ENCODE assay signal across 8 mouse cellular contexts in genomic region chr6:125512950-125513596, GRCm38 (mm10). TPM values are rescaled to one million over a fixed set of nuclear protein-coding genes. Genes with fewer than 3 reads are reported as not detected.
DNase-seq lines count a peak whose midpoint lies in the region; ATAC-seq and TF ChIP-seq lines count a peak whose summit lies in the region.

No protein-coding gene starts in this region.

- no peak overlapping the region for H3K9ac ChIP-seq in intestine, postnatal 0 days (ENCODE audit: low read depth, low read length)
- H3K9ac ChIP-seq in liver, embryonic 16.5 days (ENCODE audit: low read depth, low read length), result no peak overlapping the region
- H3K9ac ChIP-seq in midbrain, postnatal 0 days (replicated peaks; ENCODE audit: low read length, poor library complexity, severe bottlenecking), result no peak overlapping the region

- H3K4me2 ChIP-seq in intestine, postnatal 0 days (replicated peaks; ENCODE audit: low read depth), result no peak overlapping the region
- no peak overlapping the region for H3K4me2 ChIP-seq in liver, embryonic 16.5 days (ENCODE audit: low read depth, low read length)
- no peak overlapping the region for H3K4me2 ChIP-seq in midbrain, postnatal 0 days (ENCODE audit: low read depth, low read length, poor library complexity, severe bottlenecking)

- peak; percentile 66 for DNase-seq in Muller cell, postnatal 12 days (ENCODE audit: inconsistent ontology term)
- peak; percentile 34 for DNase-seq in brain, embryonic 14.5 days (ENCODE audit: low read depth)
- no peak for DNase-seq in midbrain, postnatal 0 days (ENCODE audit: low spot score)
- no peak for DNase-seq in urinary bladder, adult 2 months (ENCODE audit: low spot score)
- no peak for DNase-seq in right cerebral cortex, postnatal 25 days
- no peak for DNase-seq in B cell, adult 2 months

- no peak for TF ChIP-seq POLR2A in brain, embryonic 14.5 days (IDR thresholded peaks at IDR 0.05; ENCODE audit: borderline replicate concordance, extremely low read depth, insufficient read depth, insufficient read length, poor library complexity, severe bottlenecking)

- 19% methylated on average over 6 of the region's 6 CpGs for WGBS in intestine, postnatal 0 days
- 13% methylated on average over 6 of the region's 6 CpGs for WGBS in liver, embryonic 16.5 days (ENCODE audit: insufficient replicate concordance)
- 69% methylated on average over 6 of the region's 6 CpGs for WGBS in midbrain, postnatal 0 days

- ATAC-seq in intestine, postnatal 0 days, result peak; percentile 19
- ATAC-seq in liver, embryonic 16.5 days (ENCODE audit: low read depth), result peak; percentile 35; the same call in 1 of the 2 replicates
- no peak for ATAC-seq in midbrain, postnatal 0 days (ENCODE audit: low FRiP score)

- no peak overlapping the region for H3K4me3 ChIP-seq in intestine, postnatal 0 days (ENCODE audit: low read depth, low read length)
- H3K4me3 ChIP-seq in liver, embryonic 16.5 days (ENCODE audit: low read depth, low read length), result no peak overlapping the region
- no peak overlapping the region for H3K4me3 ChIP-seq in midbrain, postnatal 0 days (ENCODE audit: low read depth, low read length)

- no peaks in the 10 kb centered on the region for H3K9me3 ChIP-seq in intestine, postnatal 0 days (ENCODE audit: control insufficient read depth)
- no peaks in the 10 kb centered on the region for H3K9me3 ChIP-seq in liver, embryonic 16.5 days (replicated peaks; ENCODE audit: control insufficient read depth, low read length)
- H3K9me3 ChIP-seq in midbrain, postnatal 0 days (ENCODE audit: low read length), result no peaks in the 10 kb centered on the region

- no peak for TF ChIP-seq CTCF in brain, embryonic 14.5 days (IDR thresholded peaks at IDR 0.05; ENCODE audit: borderline replicate concordance, extremely low read depth, insufficient read depth, insufficient read length)
- no peak for TF ChIP-seq CTCF in intestine, postnatal 0 days (IDR thresholded peaks at IDR 0.05; ENCODE audit: low read depth)
- no peak for TF ChIP-seq CTCF in midbrain, postnatal 0 days (IDR thresholded peaks at IDR 0.05)

- no peaks in the 10 kb centered on the region for H3K27me3 ChIP-seq in intestine, postnatal 0 days (replicated peaks; ENCODE audit: control insufficient read depth, insufficient read depth, low read length)
- no peaks in the 10 kb centered on the region for H3K27me3 ChIP-seq in liver, embryonic 16.5 days (ENCODE audit: control insufficient read depth, insufficient read depth, low read depth, low read length)
- no peaks in the 10 kb centered on the region for H3K27me3 ChIP-seq in midbrain, postnatal 0 days (ENCODE audit: insufficient read depth, low read length)

- peaks cover 14% of the 10 kb centered on the region for H3K4me1 ChIP-seq in intestine, postnatal 0 days (replicated peaks; ENCODE audit: control insufficient read depth, insufficient read depth, low read length)
- H3K4me1 ChIP-seq in liver, embryonic 16.5 days (ENCODE audit: control insufficient read depth, low read depth, low read length), result peaks cover 25% of the 10 kb centered on the region
- no peaks in the 10 kb centered on the region for H3K4me1 ChIP-seq in midbrain, postnatal 0 days (ENCODE audit: insufficient read depth, low read length)

- no peak overlapping the region; the same call in 1 of the 2 replicates for H3K27ac ChIP-seq in intestine, postnatal 0 days (ENCODE audit: low read depth, low read length)
- H3K27ac ChIP-seq in liver, embryonic 16.5 days (ENCODE audit: low read length), result peak overlapping the region; percentile 34; the same call in 1 of the 2 replicates
- H3K27ac ChIP-seq in midbrain, postnatal 0 days (ENCODE audit: low read depth, low read length), result no peak overlapping the region

- H3K36me3 ChIP-seq in intestine, postnatal 0 days (ENCODE audit: control insufficient read depth, insufficient read depth), result no peaks in the 10 kb centered on the region
- H3K36me3 ChIP-seq in liver, embryonic 16.5 days (ENCODE audit: control insufficient read depth, insufficient read depth), result no peaks in the 10 kb centered on the region
- H3K36me3 ChIP-seq in midbrain, postnatal 0 days (ENCODE audit: insufficient read depth, low read length), result no peaks in the 10 kb centered on the region

RNA-seq across cellular contexts. Expression of gene Cd9, which starts 18.5 kb away (rescaled TPM):
- 47.3 and 57.2 TPM in 2 replicates for polyA plus RNA-seq in brain, embryonic 14.5 days (2012; rRNA removed)
- 96.1 and 99.5 TPM in 2 replicates for polyA plus RNA-seq in intestine, postnatal 0 days (2015; fragmentation: Nextera tagmentation; extraction: Ambion mirVana)
- polyA plus RNA-seq in liver, embryonic 16.5 days (2015; fragmentation: Nextera tagmentation; extraction: Ambion mirVana), result 165 and 168 TPM in 2 replicates
- 40.3 and 49.1 TPM in 2 replicates for total RNA-seq in midbrain, postnatal 0 days (2014; rRNA removed)
- 105 and 118 TPM in 2 replicates for polyA plus RNA-seq in midbrain, postnatal 0 days (2015; fragmentation: Nextera tagmentation; extraction: Ambion mirVana)
- polyA plus RNA-seq in urinary bladder, adult 2 months (2012; rRNA removed), result 683 and 894 TPM in 2 replicates

RNA-seq across cellular contexts. Expression of gene Vwf, which starts 33.5 kb away (rescaled TPM):
- 5.8 and 18.9 TPM in 2 replicates for polyA plus RNA-seq in brain, embryonic 14.5 days (2012; rRNA removed)
- 10.6 and 13.2 TPM in 2 replicates for polyA plus RNA-seq in intestine, postnatal 0 days (2015; fragmentation: Nextera tagmentation; extraction: Ambion mirVana)
- polyA plus RNA-seq in liver, embryonic 16.5 days (2015; fragmentation: Nextera tagmentation; extraction: Ambion mirVana), result 10.4 and 11.9 TPM in 2 replicates
- 36.2 and 36.7 TPM in 2 replicates for total RNA-seq in midbrain, postnatal 0 days (2014; rRNA removed)
- polyA plus RNA-seq in midbrain, postnatal 0 days (2015; fragmentation: Nextera tagmentation; extraction: Ambion mirVana), result 15.8 and 16.6 TPM in 2 replicates
- polyA plus RNA-seq in urinary bladder, adult 2 months (2012; rRNA removed), result 37.8 and 57.5 TPM in 2 replicates

Comparison
In these comparisons a context has a peak if more than half of its experiments do, and no peak if none do; other contexts are left out.
1. DNase-seq: peak in Muller cell, postnatal 12 days (single experiment) and brain, embryonic 14.5 days (single experiment); none in midbrain, postnatal 0 days (single experiment), urinary bladder, adult 2 months (single experiment), right cerebral cortex, postnatal 25 days (single experiment) and B cell, adult 2 months (0 of 2).